Mouse (Mus musculus): ENCODE data around the gene Iqsec1. TPM values are rescaled to one million over a fixed set of nuclear protein-coding genes. Genes with fewer than 3 reads are reported as not detected.

The Iqsec1 gene
- total and polyA plus RNA-seq, 3 experiments = 17.0 to 90.4 (median 83.5) TPM

DNA sequence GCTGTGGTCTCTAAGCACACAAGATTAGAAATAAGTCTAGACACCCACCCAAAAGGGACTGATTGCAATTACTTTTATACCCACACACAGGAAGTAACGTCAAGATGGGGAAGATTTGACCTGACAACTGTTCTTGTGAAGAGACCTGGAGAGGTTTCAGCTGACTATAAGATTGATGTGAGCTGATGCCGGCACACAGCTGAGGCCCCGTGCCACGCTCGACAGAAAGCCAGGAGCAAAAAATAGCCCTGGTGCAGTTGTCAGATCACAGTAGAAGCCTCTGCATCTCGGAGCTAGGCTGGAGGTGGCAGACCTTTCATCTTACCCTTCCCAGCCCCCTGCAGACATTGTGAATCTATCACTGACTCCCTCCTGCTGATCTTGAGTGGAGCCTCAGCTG, 289.6 kb downstream of the Iqsec1 start:
- in situ Hi-C loops (cut with MboI; ENCODE audit: low pct_ligation_motif_present, low pct_unique_long_range_greater_than_20kb, low sequenced_read_pairs) = no loop called here
- DNase-seq (ENCODE audit: extremely low read depth) = no peak
- H3K79me2 ChIP-seq (replicated peaks; ENCODE audit: control insufficient read depth, extremely low read depth, insufficient read depth, poor library complexity, severe bottlenecking) = peaks cover 45% of the 10 kb centered on the region
- peaks cover 0 to 52% of the 10 kb centered on the region in 2 experiments; a peak in 2 of 4 replicates for H3K4me1 ChIP-seq (ENCODE audit: control insufficient read depth in 1 of 2, insufficient read depth in 2 of 2)
- no peak overlapping the region for H3K27ac ChIP-seq (ENCODE audit: insufficient read depth, low read depth)
- H3K4me3 ChIP-seq (replicated peaks in 1 of 3; ENCODE audit: low read depth in 2 of 3, low read length in 2 of 3, poor library complexity in 1 of 3) = no peak overlapping the region
- H3K27me3 ChIP-seq (replicated peaks) = no peaks in the 10 kb centered on the region
- dilution Hi-C loops (cut with MboI; ENCODE audit: extremely low pct_ligation_motif_present, extremely low pct_unique_long_range_greater_than_20kb, low sequenced_read_pairs) = no loop called here
- TF ChIP-seq NRF1 (IDR thresholded peaks at IDR 0.05; ENCODE audit: low read depth, low read length) (no peak), RAD21 (IDR thresholded peaks at IDR 0.05; ENCODE audit: low read depth, low read length) (no peak), ZNF384 (IDR thresholded peaks at IDR 0.05; ENCODE audit: low read depth, low read length) (no peak), USF1 (IDR thresholded peaks at IDR 0.05; ENCODE audit: low read depth, low read length) (no peak), SIN3A (IDR thresholded peaks at IDR 0.05; ENCODE audit: low read length) (no peak), ZKSCAN1 (IDR thresholded peaks at IDR 0.05; ENCODE audit: borderline replicate concordance, low read depth, low read length) (no peak)
- no peak overlapping the region for H3K4me2 ChIP-seq (ENCODE audit: insufficient read depth, low read depth, poor library complexity, severe bottlenecking)
- no peak overlapping the region for H3K9ac ChIP-seq (ENCODE audit: insufficient read depth, low read depth)
- no peaks in the 10 kb centered on the region for H3K9me3 ChIP-seq (replicated peaks; ENCODE audit: low read length)
- H3K36me3 ChIP-seq (replicated peaks in 1 of 2; ENCODE audit: control insufficient read depth in 1 of 2, insufficient read depth in 1 of 2, low read length in 1 of 2) = peaks cover 25 to 100% of the 10 kb centered on the region in 2 experiments

DNA sequence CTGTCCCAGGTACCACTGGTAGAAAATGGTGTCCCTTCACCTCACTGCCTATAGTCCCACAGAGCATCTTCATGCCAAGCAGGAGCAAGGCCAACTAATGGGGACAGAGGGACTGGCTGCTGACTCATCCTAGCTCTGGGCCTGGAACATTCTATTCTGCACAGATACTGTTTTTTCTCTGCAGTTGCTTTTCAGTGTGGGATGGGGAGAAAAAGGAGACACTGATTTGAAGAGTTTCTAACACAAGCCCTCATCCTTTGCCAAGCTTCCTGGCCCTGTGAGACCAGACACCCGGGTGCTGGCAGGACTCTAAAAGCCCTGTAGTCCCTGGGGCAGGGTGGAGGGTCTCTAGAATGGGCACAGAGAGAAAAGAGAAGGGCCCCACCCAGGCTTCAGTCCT, 292.7 kb downstream of the Iqsec1 start:
- dilution Hi-C loops (cut with MboI; ENCODE audit: extremely low pct_ligation_motif_present, extremely low pct_unique_long_range_greater_than_20kb, low sequenced_read_pairs) (no loop called here), in situ Hi-C loops (cut with MboI; ENCODE audit: low pct_ligation_motif_present, low pct_unique_long_range_greater_than_20kb, low sequenced_read_pairs) (no loop called here)
- no peak overlapping the region for H3K27ac ChIP-seq (ENCODE audit: insufficient read depth, low read depth)
- H3K4me3 ChIP-seq (replicated peaks in 1 of 3; ENCODE audit: low read depth in 2 of 3, low read length in 2 of 3, poor library complexity in 1 of 3) = no peak overlapping the region
- no peaks in the 10 kb centered on the region for H3K27me3 ChIP-seq (replicated peaks)
- H3K9me3 ChIP-seq (replicated peaks; ENCODE audit: low read length) = no peaks in the 10 kb centered on the region
- TF ChIP-seq MAX (IDR thresholded peaks at IDR 0.05; ENCODE audit: low read length) = no peak
- TF ChIP-seq ZNF384 (IDR thresholded peaks at IDR 0.05; ENCODE audit: low read depth, low read length) = no peak
- no peak for TF ChIP-seq ZMIZ1 (IDR thresholded peaks at IDR 0.05; ENCODE audit: low read depth, low read length)
- TF ChIP-seq ZKSCAN1 (IDR thresholded peaks at IDR 0.05; ENCODE audit: borderline replicate concordance, low read depth, low read length) = no peak
- TF ChIP-seq JUND (conservative IDR thresholded peaks at IDR 0.05; ENCODE audit: low read depth, low read length) = no peak
- TF ChIP-seq CHD1 (IDR thresholded peaks at IDR 0.05; ENCODE audit: low read depth, low read length) = no peak
- TF ChIP-seq USF1 (IDR thresholded peaks at IDR 0.05; ENCODE audit: low read depth, low read length) = no peak
- TF ChIP-seq NELFE (IDR thresholded peaks at IDR 0.05; ENCODE audit: low read depth, low read length) = no peak
- TF ChIP-seq MYC (IDR thresholded peaks at IDR 0.05; ENCODE audit: low read depth, low read length) = no peak
- no peak for TF ChIP-seq GABPA (IDR thresholded peaks at IDR 0.05; ENCODE audit: insufficient replicate concordance, low read depth, low read length)
- TF ChIP-seq NRF1 (IDR thresholded peaks at IDR 0.05; ENCODE audit: low read depth, low read length) = no peak
- no peak for TF ChIP-seq MAZ (IDR thresholded peaks at IDR 0.05; ENCODE audit: low read depth, low read length)
- no peak for TF ChIP-seq HCFC1 (IDR thresholded peaks at IDR 0.05; ENCODE audit: low read depth, low read length)
- TF ChIP-seq MAFK (IDR thresholded peaks at IDR 0.05; ENCODE audit: insufficient replicate concordance, low read length) = no peak
- TF ChIP-seq ELF1 (IDR thresholded peaks at IDR 0.05; ENCODE audit: low read depth, low read length) = no peak
- no peak for TF ChIP-seq IRF4 (IDR thresholded peaks at IDR 0.05; ENCODE audit: low read depth, low read length)
- no peak for TF ChIP-seq TCF12 (IDR thresholded peaks at IDR 0.05; ENCODE audit: low read depth, low read length)
- no peak for TF ChIP-seq CHD2 (IDR thresholded peaks at IDR 0.05; ENCODE audit: low read length)
- no peak for TF ChIP-seq ZC3H11A (IDR thresholded peaks at IDR 0.05; ENCODE audit: low read depth, low read length)
- no peak overlapping the region for H3K4me2 ChIP-seq (ENCODE audit: insufficient read depth, low read depth, poor library complexity, severe bottlenecking)
- H3K4me1 ChIP-seq (ENCODE audit: control insufficient read depth in 1 of 2, insufficient read depth in 2 of 2) = peaks cover 0 to 51% of the 10 kb centered on the region in 2 experiments; a peak in 3 of 4 replicates
- peaks cover 55 to 100% of the 10 kb centered on the region in 2 experiments for H3K36me3 ChIP-seq (replicated peaks in 1 of 2; ENCODE audit: control insufficient read depth in 1 of 2, insufficient read depth in 1 of 2, low read length in 1 of 2)
- no peak overlapping the region for H3K9ac ChIP-seq (ENCODE audit: insufficient read depth, low read depth)
- H3K79me2 ChIP-seq (replicated peaks; ENCODE audit: control insufficient read depth, extremely low read depth, insufficient read depth, poor library complexity, severe bottlenecking) = peaks cover 24% of the 10 kb centered on the region
- DNase-seq (ENCODE audit: extremely low read depth) = no peak
